Mouse (Mus musculus): ENCODE measurements around the gene Vti1a.

- TF ChIP-seq CTCF (IDR thresholded peaks at IDR 0.05; ENCODE audit: borderline replicate concordance, insufficient read depth, low read length), result no peak
- no peak for TF ChIP-seq POLR2A (IDR thresholded peaks at IDR 0.05; ENCODE audit: low read depth, low read length)
Observed at GRCm38 (mm10) chr19:55554295-55554694, 238.2 kb downstream of the Vti1a start.
